Mouse (Mus musculus): ENCODE data around the gene Thbs4. TPM values are rescaled to one million over a fixed set of nuclear protein-coding genes. Genes with fewer than 3 reads are reported as not detected.

Thbs4 gene
- total RNA-seq, 1 experiment from 2014 or later: not detected

- no peak for ATAC-seq (replicated peaks; ENCODE audit: low read depth, poor library complexity, severe bottlenecking)
These were observed 62.8 kb downstream of the Thbs4 start for GRCm38 (mm10) chr13:92731811-92732210.

- ATAC-seq (replicated peaks; ENCODE audit: low read depth, poor library complexity, severe bottlenecking): no peak
These were observed 64.8 kb downstream of the Thbs4 start for GRCm38 (mm10) chr13:92729811-92730210.

GRCm38 (mm10) chr13:92722389-92722788 lies 72.2 kb downstream of the Thbs4 start:
- peak; percentile 85 for ATAC-seq (replicated peaks; ENCODE audit: low read depth, poor library complexity, severe bottlenecking)

GRCm38 (mm10) chr13:92721006-92721405 lies 73.6 kb downstream of the Thbs4 start:
- ATAC-seq (replicated peaks; ENCODE audit: low read depth, poor library complexity, severe bottlenecking): no peak

- no peak for ATAC-seq (replicated peaks; ENCODE audit: low read depth, poor library complexity, severe bottlenecking)
These were observed 76.6 kb downstream of the Thbs4 start for GRCm38 (mm10) chr13:92717851-92718665.

- no peak for ATAC-seq (replicated peaks; ENCODE audit: low read depth, poor library complexity, severe bottlenecking)
These were observed 82.0 kb downstream of the Thbs4 start for GRCm38 (mm10) chr13:92712619-92713018.

GRCm38 (mm10) chr13:92711821-92712220 lies 82.8 kb downstream of the Thbs4 start:
- ATAC-seq (replicated peaks; ENCODE audit: low read depth, poor library complexity, severe bottlenecking): no peak

GRCm38 (mm10) chr13:92710361-92710760 lies 84.3 kb downstream of the Thbs4 start:
- no peak for ATAC-seq (replicated peaks; ENCODE audit: low read depth, poor library complexity, severe bottlenecking)

- no peak for ATAC-seq (replicated peaks; ENCODE audit: low read depth, poor library complexity, severe bottlenecking)
These were observed 85.1 kb downstream of the Thbs4 start for GRCm38 (mm10) chr13:92709535-92709934.

GRCm38 (mm10) chr13:92708466-92708865 lies 86.2 kb downstream of the Thbs4 start:
- ATAC-seq (replicated peaks; ENCODE audit: low read depth, poor library complexity, severe bottlenecking): no peak

- no peak for ATAC-seq (replicated peaks; ENCODE audit: low read depth, poor library complexity, severe bottlenecking)
These were observed 86.7 kb downstream of the Thbs4 start for GRCm38 (mm10) chr13:92707941-92708340.

GRCm38 (mm10) chr13:92706342-92707061 lies 88.1 kb downstream of the Thbs4 start:
- ATAC-seq (replicated peaks; ENCODE audit: low read depth, poor library complexity, severe bottlenecking): no peak

GRCm38 (mm10) chr13:92705016-92705535 lies 89.5 kb downstream of the Thbs4 start:
- ATAC-seq (replicated peaks; ENCODE audit: low read depth, poor library complexity, severe bottlenecking): no peak

GRCm38 (mm10) chr13:92704189-92704588 lies 90.4 kb downstream of the Thbs4 start:
- ATAC-seq (replicated peaks; ENCODE audit: low read depth, poor library complexity, severe bottlenecking): no peak

GRCm38 (mm10) chr13:92703241-92704027 lies 91.2 kb downstream of the Thbs4 start:
- ATAC-seq (replicated peaks; ENCODE audit: low read depth, poor library complexity, severe bottlenecking): no peak

GRCm38 (mm10) chr13:92702035-92702434 lies 92.6 kb downstream of the Thbs4 start:
- ATAC-seq (replicated peaks; ENCODE audit: low read depth, poor library complexity, severe bottlenecking): no peak
